Mouse (Mus musculus): ENCODE measurements at regions not wholly inside any gene's neighbourhood (a gene's known extent, or its start where the extent isn't known, plus 50 kb on each side); places are given as distances from the start of the nearest gene placed in this dataset.

DNA sequence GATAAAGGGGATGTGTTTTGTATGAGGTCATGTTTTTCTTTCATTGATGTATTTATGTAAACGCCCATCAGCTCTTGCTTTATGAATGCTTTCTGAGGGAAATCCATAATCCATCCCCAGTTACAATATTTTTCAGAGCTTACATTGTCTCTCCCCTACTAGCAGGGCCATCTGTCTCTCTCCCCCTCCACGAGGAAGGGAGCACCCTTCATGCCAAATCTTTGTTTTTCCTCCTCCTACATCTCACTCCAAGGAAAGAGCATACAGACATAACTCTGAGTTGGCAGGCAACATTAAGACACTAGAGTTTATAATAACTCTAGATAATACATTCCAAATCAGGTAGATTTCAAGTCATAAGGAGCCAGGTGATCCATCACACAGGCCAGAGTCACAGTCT, 509.1 kb downstream of the Galc start:
- no peak for TF ChIP-seq CEBPB (IDR thresholded peaks at IDR 0.05; ENCODE audit: low read depth)
- no peak for TF ChIP-seq CTCF (IDR thresholded peaks at IDR 0.05; ENCODE audit: control insufficient read depth, insufficient read depth, insufficient read length)
- TF ChIP-seq MAX (IDR thresholded peaks at IDR 0.05): no peak
- TF ChIP-seq MYOG (IDR thresholded peaks at IDR 0.05; ENCODE audit: control insufficient read depth, extremely low read depth, insufficient read length): no peak
